Mouse (Mus musculus): ENCODE data around the gene Vgll4.

DNA sequence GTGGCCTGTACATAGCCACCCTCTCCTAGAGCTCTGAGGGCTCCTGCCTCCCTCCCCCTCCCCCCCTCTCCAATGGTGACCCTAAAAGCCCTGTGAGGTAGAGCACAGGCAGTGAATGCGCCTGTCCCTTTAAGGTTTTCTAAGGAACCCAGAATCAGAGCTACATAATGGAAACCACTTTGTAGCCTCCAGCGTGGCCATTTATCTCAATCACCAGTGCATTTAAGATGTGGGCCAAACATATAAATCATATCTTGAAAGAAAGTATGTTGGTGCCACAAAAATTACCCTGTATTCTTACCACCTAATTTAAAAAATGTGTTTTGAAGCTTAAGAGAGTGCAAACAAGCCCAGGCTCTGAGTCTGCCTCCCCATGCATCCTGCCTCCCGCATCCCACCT, 117.1 kb downstream of the Vgll4 start:
- no peak for TF ChIP-seq CTCF (IDR thresholded peaks at IDR 0.05; ENCODE audit: low read depth, low read length)
- TF ChIP-seq GATA1 (IDR thresholded peaks at IDR 0.05; ENCODE audit: borderline replicate concordance, low read length), result no peak
- no peak for TF ChIP-seq TAL1 (conservative IDR thresholded peaks at IDR 0.05; ENCODE audit: low read depth, low read length)
